Mouse (Mus musculus): Measurements from ENCODE around the gene Ginm1.

DNA sequence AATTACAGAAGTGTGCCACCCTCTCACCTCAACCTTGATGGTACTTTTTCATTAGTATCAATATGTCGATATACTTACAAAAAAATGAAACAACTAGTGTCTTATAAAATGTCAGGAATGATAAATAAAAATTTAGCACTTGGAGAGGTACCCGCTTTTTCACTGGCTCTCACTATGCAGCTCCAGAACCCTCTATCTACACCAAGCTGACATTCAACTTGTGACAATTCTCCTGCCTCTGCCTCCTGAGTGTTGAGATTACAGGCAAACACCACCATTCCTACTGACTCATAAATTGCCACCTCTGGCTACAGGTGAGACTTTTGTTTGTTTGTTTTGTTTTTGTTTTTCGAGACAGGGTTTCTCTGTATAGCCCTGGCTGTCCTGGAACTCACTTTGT is 11.4 kb downstream of the Ginm1 start:
- no peak for TF ChIP-seq CTCF (IDR thresholded peaks at IDR 0.05; ENCODE audit: low read depth)
- no peak for TF ChIP-seq EP300 (IDR thresholded peaks at IDR 0.05; ENCODE audit: low read depth)
